Mouse (Mus musculus) liver, embryonic 14.5 days (tissue): Measurements from ENCODE around the gene Bnc1.

Source experiments
- CTCF ChIP-seq: IDR thresholded peaks from 2 replicates; pipeline ENCODE4 v1.5.1; 2016; ENCODE audit warnings: antibody characterized with exemption, low read depth, control low read depth
- EP300 ChIP-seq: IDR thresholded peaks from 2 replicates; pipeline ENCODE4 v1.6.1; 2016; ENCODE audit warnings: antibody characterized with exemption, low read depth

DNA sequence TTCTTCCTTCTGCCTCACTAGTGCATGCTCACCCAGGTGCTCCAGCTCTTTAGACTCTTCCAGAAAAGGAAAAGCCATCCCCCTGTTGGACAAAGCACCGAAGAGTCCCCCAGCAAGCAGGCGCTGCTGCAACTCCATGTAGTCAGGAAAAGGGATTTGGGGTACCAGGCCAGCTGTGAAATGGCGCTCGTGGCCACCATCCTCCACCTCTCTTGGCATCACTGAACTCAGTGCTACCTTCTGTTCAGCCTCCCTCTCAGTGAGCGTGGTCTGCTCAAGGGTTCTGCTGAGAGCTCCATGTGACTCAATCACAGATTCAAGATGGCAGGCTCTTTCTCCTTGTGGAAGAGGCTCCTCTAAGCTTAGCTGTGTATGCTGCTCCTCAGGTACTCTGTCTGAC lies 18.8 kb downstream of the Bnc1 start:
- TF ChIP-seq EP300 (no peak), CTCF (no peak)
